Mouse (Mus musculus): Measurements from ENCODE around the gene Ccdc117.
A peak's percentile ranks its signal among the peaks of the same experiment; 100 is the strongest.
"Not testable (repeated sequence)": the region's sequence is repeated elsewhere in the genome, so short reads cannot be mapped to it uniquely, and the experiment has no call there.

Gene Ccdc117

GRCm38 (mm10) chr11:5541799-5542481 is at the start of gene Ccdc117:
TSS of gene Ccdc117 (minus strand) at chr11:5542187.
- peak; percentile 86 for DNase-seq (ENCODE audit: low spot score)

GRCm38 (mm10) chr11:5575046-5575445 is 33.1 kb upstream of the Ccdc117 start:
- DNase-seq (ENCODE audit: low spot score) = no peak

- no peak for DNase-seq (ENCODE audit: low spot score)
These were observed 31.8 kb upstream of the Ccdc117 start for GRCm38 (mm10) chr11:5573821-5574220.

- DNase-seq (ENCODE audit: low spot score) = no peak
These were observed 29.9 kb upstream of the Ccdc117 start for GRCm38 (mm10) chr11:5571856-5572255.

GRCm38 (mm10) chr11:5569474-5569873 is 27.5 kb upstream of the Ccdc117 start, which contains the start of gene Ankrd36:
TSS of gene Ankrd36 (plus strand) at chr11:5569684.
- no peak for DNase-seq (ENCODE audit: low spot score)

GRCm38 (mm10) chr11:5568082-5568481 is 26.1 kb upstream of the Ccdc117 start:
- DNase-seq (ENCODE audit: low spot score) = no peak

- DNase-seq (ENCODE audit: low spot score) = no peak
These were observed 25.7 kb upstream of the Ccdc117 start for GRCm38 (mm10) chr11:5567654-5568053.

- no peak for DNase-seq (ENCODE audit: low spot score)
These were observed 24.5 kb upstream of the Ccdc117 start for GRCm38 (mm10) chr11:5566506-5566905.

GRCm38 (mm10) chr11:5565596-5565995 is 23.6 kb upstream of the Ccdc117 start:
- no peak for DNase-seq (ENCODE audit: low spot score)

GRCm38 (mm10) chr11:5563898-5564297 is 21.9 kb upstream of the Ccdc117 start:
- no peak for DNase-seq (ENCODE audit: low spot score)

- no peak for DNase-seq (ENCODE audit: low spot score)
These were observed 20.8 kb upstream of the Ccdc117 start for GRCm38 (mm10) chr11:5562625-5563268.

- DNase-seq (ENCODE audit: low spot score) = no peak
These were observed 18.3 kb upstream of the Ccdc117 start for GRCm38 (mm10) chr11:5560273-5560672.

- no peak for DNase-seq (ENCODE audit: low spot score)
These were observed 9.9 kb upstream of the Ccdc117 start for GRCm38 (mm10) chr11:5551931-5552330.

- no peak for DNase-seq (ENCODE audit: low spot score)
These were observed 9.4 kb upstream of the Ccdc117 start for GRCm38 (mm10) chr11:5551430-5551829.

GRCm38 (mm10) chr11:5546693-5547092 is 4.7 kb upstream of the Ccdc117 start:
- no peak for DNase-seq (ENCODE audit: low spot score)

GRCm38 (mm10) chr11:5545457-5545856 is 3.5 kb upstream of the Ccdc117 start:
- no peak for DNase-seq (ENCODE audit: low spot score)

- not testable (repeated sequence) for DNase-seq (ENCODE audit: low spot score)
These were observed 2.7 kb upstream of the Ccdc117 start for GRCm38 (mm10) chr11:5544709-5545108.

GRCm38 (mm10) chr11:5543281-5543680 is 1.3 kb upstream of the Ccdc117 start:
- no peak for DNase-seq (ENCODE audit: low spot score)

GRCm38 (mm10) chr11:5542482-5543185 is 647 bp upstream of the Ccdc117 start:
- DNase-seq (ENCODE audit: low spot score) = no peak

GRCm38 (mm10) chr11:5541230-5541798 is 673 bp downstream of the Ccdc117 start:
- no peak for DNase-seq (ENCODE audit: low spot score)

- DNase-seq (ENCODE audit: low spot score) = no peak
These were observed 1.7 kb downstream of the Ccdc117 start for GRCm38 (mm10) chr11:5540331-5540730.

- not testable (repeated sequence) for DNase-seq (ENCODE audit: low spot score)
These were observed 4.5 kb downstream of the Ccdc117 start for GRCm38 (mm10) chr11:5537454-5537853.

- DNase-seq (ENCODE audit: low spot score) = no peak
These were observed 8.9 kb downstream of the Ccdc117 start for GRCm38 (mm10) chr11:5533108-5533507.

Measured in left cerebral cortex, adult 11 months (tissue).